ENCODE assay signal across 14 mouse cellular contexts in the genomic region with DNA sequence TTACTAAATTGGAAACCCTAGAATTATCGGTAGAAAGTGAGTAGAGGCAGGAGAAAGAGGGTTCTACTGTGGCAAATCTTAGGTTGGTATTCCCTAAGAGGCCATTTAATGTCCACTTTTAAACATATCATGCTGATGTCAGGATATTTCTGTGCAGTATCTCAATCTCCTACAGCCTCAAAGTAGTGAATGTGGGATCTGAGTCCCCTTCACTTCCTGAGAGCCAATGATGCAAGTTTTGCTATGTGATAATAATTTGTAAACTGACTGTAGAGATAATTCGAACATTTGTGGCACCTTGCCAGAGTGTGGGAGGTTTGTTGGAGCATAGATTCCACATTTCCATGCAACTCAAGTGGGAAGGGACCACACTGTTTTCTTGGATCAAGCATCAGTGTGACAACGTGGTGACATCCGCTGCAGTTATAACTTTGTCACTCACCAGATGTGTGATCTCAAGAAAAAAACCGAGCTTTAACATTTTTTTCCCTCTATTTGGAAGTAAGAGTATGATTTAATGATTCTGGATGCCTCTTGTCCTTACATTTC. TPM values are rescaled to one million over a fixed set of nuclear protein-coding genes. Genes with fewer than 3 reads are reported as not detected.
A peak's percentile ranks its signal among the peaks of the same experiment; 100 is the strongest.
DNase-seq lines count a peak whose midpoint lies in the region; ATAC-seq lines count a peak whose summit lies in the region.
"Had no signal": no experiment of that assay in that cellular context is flagged by ENCODE, and none has a peak within 500 bp of the region (broad histone marks: within the 10 kb centered on the region; RNA-seq: fewer than 3 reads in every experiment).

No protein-coding gene starts in this region.

- DNase-seq in heart, postnatal 10 days: peak; percentile 2 to 8
- no peak for DNase-seq in heart, postnatal 25 days (ENCODE audit: low spot score)
- DNase-seq in right cerebral cortex, adult 18-20 months: peak; percentile 40
- no peak for DNase-seq in right cerebral cortex, postnatal 25 days
- peak; percentile 8 to 27 for DNase-seq in left cerebral cortex, postnatal 10 days (ENCODE audit: extremely low spot score in 1 of 2, low spot score in 2 of 2)
- DNase-seq in spleen, postnatal 4 days (ENCODE audit: low spot score in 2 of 2): no peak
- DNase-seq: cerebellum, adult 11-12 months; embryo, embryonic 11 days; gastrocnemius, postnatal 36 days; midbrain, embryonic 14.5 days; thymus, postnatal 4 days had no signal

- intact Hi-C loops in heart, postnatal 10 days (cut with DNase I): no loop called here
- intact Hi-C loops in heart, postnatal 25 days (cut with DNase I): no loop called here
- intact Hi-C loops in left cerebral cortex, postnatal 10 days (cut with DNase I): no loop called here

- no peak for ATAC-seq in monocyte, adult 5-6 weeks (replicated peaks; ENCODE audit: insufficient number of reproducible peaks, low FRiP score, low TSS enrichment, poor library complexity, severe bottlenecking)
- ATAC-seq in erythroid progenitor cell, adult 5-6 weeks (replicated peaks; ENCODE audit: low FRiP score, poor library complexity, severe bottlenecking): no peak

RNA-seq across cellular contexts. Expression of a gene that starts 49.5 kb away (rescaled TPM):
- not detected for total RNA-seq in heart, postnatal 10 days (2021)
- total RNA-seq in heart, postnatal 25 days (2021): not detected
- total RNA-seq in left cerebral cortex, postnatal 10 days (2021): not detected
- not detected in 3 replicates for total RNA-seq in monocyte, adult 5-6 weeks (2017)
- not detected in 2 replicates for total RNA-seq in erythroid progenitor cell, adult 5-6 weeks (2015; ENCODE audit: low replicate concordance)
- not detected in 2 replicates for total RNA-seq in erythroid progenitor cell, adult 5-6 weeks (2017; ENCODE audit: low replicate concordance)
- total RNA-seq: adrenal gland, postnatal 4 days; gastrocnemius, postnatal 36 days had no signal

Comparison
In these comparisons a context has a peak if more than half of its experiments do, and no peak if none do; other contexts are left out.
1. DNase-seq: peak in heart, postnatal 10 days (2 of 2), right cerebral cortex, adult 18-20 months (single experiment) and left cerebral cortex, postnatal 10 days (2 of 2); none in heart, postnatal 25 days (single experiment), right cerebral cortex, postnatal 25 days (single experiment) and spleen, postnatal 4 days (0 of 2).